Mouse (Mus musculus) limb, embryonic 10.5 days (tissue): ENCODE results near the gene Gstm5. TPM values are rescaled to one million over a fixed set of nuclear protein-coding genes. Genes with fewer than 3 reads are reported as not detected.
A peak's percentile ranks its signal among the peaks of the same experiment; 100 is the strongest.

ENCODE experiments used
- DNase-seq: peaks from one replicate; pipeline ENCODE4 v3.0.0-alpha.2; 2017; ENCODE audit warnings: low spot score
- H3K27ac ChIP-seq: fragments of 300-500 bp; sonication (generic); 2 replicates; pipeline ENCODE4 v1.5.1; 2016; ENCODE audit warnings: mild to moderate bottlenecking
- H3K27me3 ChIP-seq: fragments of 300-500 bp; sonication (generic); 2 replicates; pipeline ENCODE4 v1.6.1; 2016; ENCODE audit warnings: low read depth, mild to moderate bottlenecking; ENCODE audit not compliant: poor library complexity, severe bottlenecking
- H3K36me3 ChIP-seq: fragments of 300-500 bp; sonication (generic); 2 replicates; pipeline ENCODE4 v1.6.1; 2016; ENCODE audit warnings: mild to moderate bottlenecking, moderate library complexity
- H3K4me1 ChIP-seq: fragments of 300-500 bp; sonication (generic); 2 replicates; pipeline ENCODE4 v1.6.1; 2016
- H3K4me3 ChIP-seq: fragments of 300-500 bp; sonication (generic); 2 replicates; pipeline ENCODE4 v1.5.1; 2016; ENCODE audit warnings: mild to moderate bottlenecking, moderate library complexity
- H3K9me3 ChIP-seq: fragments of 300-500 bp; sonication (generic); replicated peaks from 2 replicates; pipeline ENCODE4 v1.6.1; 2016; ENCODE audit warnings: mild to moderate bottlenecking
- WGBS: fragments of 180-500 bp; shearing (Covaris S2); methylation state at CpG from one replicate; pipeline ENCODE4 v1.1.7; 2016; 5-methylcytosine and 5-hydroxymethylcytosine counted together
- polyA plus RNA-seq: library from polyadenylated mRNA; unstranded; fragments of >200 nt; fragmentation: Nextera tagmentation; extraction: Ambion mirVana; gene quantifications from 2 replicates; pipeline ENCODE4 v1.2.1, GENCODE M21; 2016

Gstm5 gene
- polyA plus RNA-seq, 1 experiment from 2014 or later, result 203 TPM

DNA sequence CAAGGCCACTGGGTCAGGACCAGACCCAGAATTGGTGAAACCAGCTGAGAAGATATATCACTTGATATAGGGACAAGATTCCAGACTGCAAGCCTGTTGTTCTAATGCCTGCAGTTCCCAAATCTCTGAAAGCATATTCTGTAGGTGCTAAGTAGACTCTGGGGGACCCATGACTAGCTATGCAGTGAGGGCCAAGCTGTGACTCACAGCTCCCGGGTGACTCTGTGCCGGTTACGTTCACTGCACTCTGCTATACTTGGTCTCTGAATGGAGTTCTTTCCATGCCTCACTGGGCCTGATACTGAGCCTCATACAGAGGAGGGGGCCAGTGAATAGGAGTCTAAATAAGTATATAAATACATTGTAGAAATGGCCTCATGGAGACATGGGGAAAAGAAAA lies 32.2 kb downstream of the Gstm5 start:
- Histone ChIP-seq H3K4me1 (peaks cover 12% of the 10 kb centered on the region), H3K4me3 (no peak overlapping the region), H3K27me3 (no peaks in the 10 kb centered on the region), H3K27ac (no peak overlapping the region), H3K36me3 (no peaks in the 10 kb centered on the region), H3K9me3 (no peaks in the 10 kb centered on the region)
- no peak for DNase-seq
- 95% methylated on average over 3 of the region's 3 CpGs for WGBS

DNA sequence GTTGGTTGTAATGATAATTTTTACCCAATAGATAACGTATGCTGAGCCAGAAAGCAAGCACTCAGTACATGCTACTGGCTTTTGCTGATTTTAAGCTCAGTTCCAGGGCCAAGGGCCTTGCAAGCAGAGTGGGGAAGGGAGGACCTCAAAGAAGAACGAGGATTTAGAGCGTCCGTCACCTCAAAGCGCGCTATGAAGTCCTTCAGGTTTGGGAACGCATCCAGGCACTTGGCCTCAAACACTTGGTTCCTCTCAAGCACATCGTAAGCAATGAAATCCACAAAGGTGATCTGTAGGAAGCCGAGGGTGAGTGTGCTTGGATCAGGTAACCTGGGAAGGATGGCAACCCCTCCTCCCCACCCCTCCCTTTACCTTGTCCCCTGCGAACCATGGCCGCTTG lies 33.1 kb downstream of the Gstm5 start:
- Histone ChIP-seq H3K36me3 (no peaks in the 10 kb centered on the region), H3K27me3 (no peaks in the 10 kb centered on the region), H3K4me3 (no peak overlapping the region), H3K4me1 (peaks cover 12% of the 10 kb centered on the region), H3K27ac (no peak overlapping the region), H3K9me3 (no peaks in the 10 kb centered on the region)
- no peak for DNase-seq
- WGBS, result 89% methylated on average over 11 of the region's 11 CpGs

DNA sequence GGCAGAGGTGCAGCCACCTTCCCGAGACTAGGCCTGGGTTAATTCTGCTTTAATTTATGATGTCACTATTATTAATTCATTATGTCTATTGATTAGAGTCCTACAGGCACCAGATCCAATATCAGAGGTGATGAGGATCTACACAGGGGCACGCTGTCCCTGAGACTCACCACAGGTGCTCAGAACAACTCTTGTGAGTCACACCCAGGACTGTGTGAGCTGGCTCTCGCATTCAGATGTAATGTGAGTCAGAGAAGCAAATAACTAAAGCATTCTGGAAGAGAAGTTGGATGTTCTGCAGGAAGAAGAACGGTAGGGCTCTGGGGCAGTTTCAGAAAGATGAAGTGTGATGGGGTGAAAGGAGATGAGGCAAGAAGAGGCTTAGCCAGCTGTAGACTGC lies 33.6 kb downstream of the Gstm5 start:
- WGBS, result 85% methylated on average over 4 of the region's 4 CpGs
- no peaks in the 10 kb centered on the region for H3K9me3 ChIP-seq
- no peak overlapping the region for H3K27ac ChIP-seq
- H3K4me3 ChIP-seq, result no peak overlapping the region
- no peak for DNase-seq
- peaks cover 12% of the 10 kb centered on the region for H3K4me1 ChIP-seq
- H3K27me3 ChIP-seq, result 0 out of 2 replicates have a peak, but pooled peaks cover 2% of the 10 kb centered on the region
- no peaks in the 10 kb centered on the region for H3K36me3 ChIP-seq

DNA sequence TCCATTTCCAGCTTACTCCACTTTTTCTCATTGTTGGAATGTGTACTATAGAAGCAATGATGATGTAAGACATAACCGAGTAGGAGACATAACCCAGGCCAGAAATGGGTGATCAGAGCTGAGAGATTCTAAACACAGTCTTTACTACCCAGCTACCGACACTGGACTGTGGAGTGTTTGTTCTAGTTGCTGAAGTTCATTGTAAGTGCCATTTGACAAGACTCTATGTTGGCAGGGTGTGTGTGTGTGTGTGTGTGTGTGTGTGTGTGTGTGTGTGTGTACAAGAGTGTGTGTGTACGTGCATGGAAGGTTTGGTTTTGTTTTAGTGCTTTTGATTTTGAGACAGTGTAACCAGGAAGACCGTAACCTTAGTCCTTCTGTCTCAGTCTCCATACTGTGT lies 34.1 kb downstream of the Gstm5 start:
- no peak for DNase-seq

DNA sequence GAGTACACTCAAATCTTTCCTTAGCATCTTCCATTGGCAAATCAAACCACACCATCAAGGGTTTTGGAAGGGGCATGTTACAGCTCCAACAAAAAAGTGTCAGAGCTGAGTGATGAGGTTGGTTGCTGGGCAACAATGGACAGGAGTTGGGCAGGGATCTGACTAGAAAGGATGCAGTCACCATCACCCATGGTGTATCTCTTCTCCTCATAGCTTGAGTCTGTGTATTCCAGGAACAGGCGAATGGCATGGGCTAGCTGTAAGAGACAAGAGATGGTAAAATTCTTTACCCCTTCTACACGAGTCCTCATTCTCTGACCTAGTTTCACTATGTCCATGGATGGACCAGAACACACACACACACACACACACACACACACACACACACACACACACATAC lies 35.5 kb downstream of the Gstm5 start:
- 0 out of 2 replicates have a peak, but pooled peaks cover 2% of the 10 kb centered on the region for H3K27me3 ChIP-seq
- no peaks in the 10 kb centered on the region for H3K9me3 ChIP-seq
- peaks cover 12% of the 10 kb centered on the region for H3K4me1 ChIP-seq
- H3K4me3 ChIP-seq, result peak overlapping the region; percentile 42
- peak overlapping the region; percentile 83 for H3K27ac ChIP-seq
- DNase-seq, result no peak
- H3K36me3 ChIP-seq, result no peaks in the 10 kb centered on the region
- WGBS, result 93% methylated on average over 2 of the region's 2 CpGs

More for the DNA sequence above, 34.1 kb downstream of the Gstm5 start:
- Histone ChIP-seq H3K27ac (no peak overlapping the region), H3K9me3 (no peaks in the 10 kb centered on the region), H3K36me3 (no peaks in the 10 kb centered on the region), H3K4me3 (no peak overlapping the region), H3K4me1 (peaks cover 12% of the 10 kb centered on the region), H3K27me3 (0 out of 2 replicates have a peak, but pooled peaks cover 2% of the 10 kb centered on the region)
- WGBS, result 87% methylated on average over 4 of the region's 4 CpGs

DNA sequence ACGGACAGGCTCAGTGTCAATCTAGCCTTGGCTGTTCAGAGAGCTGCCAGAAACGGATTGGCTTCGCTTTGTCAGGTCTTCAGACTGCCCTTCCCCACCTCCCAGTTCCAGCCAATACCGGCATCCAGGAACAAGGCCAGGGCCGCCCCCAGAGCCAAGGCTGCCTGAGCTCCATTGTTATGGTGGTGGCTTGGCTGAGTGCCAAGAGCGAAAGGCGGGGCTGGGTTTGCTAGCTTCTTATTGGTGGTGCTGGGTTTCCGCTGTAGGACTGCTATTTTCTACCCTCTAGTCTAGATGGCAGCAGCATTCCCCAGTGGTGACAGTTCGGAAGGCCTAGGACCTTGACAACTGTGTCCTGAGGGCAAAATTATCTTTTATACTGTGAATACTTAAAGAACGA lies 36.0 kb downstream of the Gstm5 start, which contains the start of gene Gstm7:
Gene Gstm7, minus strand, starts transcription at position 148 of the 400 bp plus-strand sequence.
- H3K9me3 ChIP-seq, result no peaks in the 10 kb centered on the region
- WGBS, result 13% methylated on average over 10 of the region's 10 CpGs
- peaks cover 12% of the 10 kb centered on the region for H3K4me1 ChIP-seq
- DNase-seq, result peak; percentile 97
- H3K36me3 ChIP-seq, result no peaks in the 10 kb centered on the region
- 0 out of 2 replicates have a peak, but pooled peaks cover 2% of the 10 kb centered on the region for H3K27me3 ChIP-seq
- peak within 1 kb of the TSS; percentile 42 for H3K4me3 ChIP-seq
- peak within 1 kb of the TSS; percentile 83 for H3K27ac ChIP-seq

DNA sequence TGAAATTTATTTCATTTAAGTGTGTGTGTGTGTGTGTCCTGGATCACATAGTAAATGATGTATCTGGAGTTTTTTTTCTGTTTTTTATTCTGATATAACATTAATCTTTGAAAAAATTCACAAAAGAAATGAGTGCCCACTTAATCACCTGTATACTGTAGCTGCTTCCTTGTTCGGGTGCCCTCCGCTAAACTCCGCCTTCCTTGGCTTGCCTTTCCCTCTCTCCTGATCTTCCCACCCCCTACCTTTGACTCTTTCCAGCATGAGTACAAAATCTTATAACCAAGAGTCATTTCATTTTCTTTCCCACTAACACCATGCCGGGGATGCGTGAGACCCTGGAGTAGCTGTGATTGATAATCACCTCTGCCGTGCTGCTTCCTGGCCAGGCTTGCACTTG lies 36.5 kb downstream of the Gstm5 start:
- DNase-seq, result no peak
- H3K4me3 ChIP-seq, result no peak overlapping the region
- WGBS, result 84% methylated on average over 6 of the region's 6 CpGs
- 0 out of 2 replicates have a peak, but pooled peaks cover 2% of the 10 kb centered on the region for H3K27me3 ChIP-seq
- H3K4me1 ChIP-seq, result peaks cover 12% of the 10 kb centered on the region
- no peak overlapping the region for H3K27ac ChIP-seq
- no peaks in the 10 kb centered on the region for H3K36me3 ChIP-seq
- H3K9me3 ChIP-seq, result no peaks in the 10 kb centered on the region

DNA sequence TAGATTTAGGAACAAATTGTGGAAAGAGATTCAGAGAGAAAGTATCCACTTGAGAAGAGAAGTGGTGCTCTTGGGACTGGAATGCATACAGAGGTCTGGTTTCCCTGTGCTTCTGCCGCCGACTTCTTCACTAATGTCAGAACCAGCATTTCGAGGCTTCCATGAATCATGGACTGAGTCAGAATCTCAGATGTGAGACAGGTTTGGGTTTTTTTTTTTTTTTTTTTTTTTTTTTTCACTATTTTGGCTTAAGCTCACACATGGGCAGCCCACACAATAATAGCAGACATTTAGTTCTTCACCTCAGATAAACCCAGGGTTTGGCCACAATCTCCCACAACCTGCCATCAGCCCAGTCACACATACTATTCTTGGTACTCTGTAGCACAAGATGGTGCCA lies 39.6 kb downstream of the Gstm5 start:
- Histone ChIP-seq H3K27me3 (0 out of 2 replicates have a peak, but pooled peaks cover 2% of the 10 kb centered on the region), H3K36me3 (no peaks in the 10 kb centered on the region), H3K27ac (no peak overlapping the region), H3K4me1 (peaks cover 18% of the 10 kb centered on the region), H3K4me3 (no peak overlapping the region), H3K9me3 (no peaks in the 10 kb centered on the region)
- no peak for DNase-seq
- WGBS, result 91% methylated on average over 3 of the region's 3 CpGs

DNA sequence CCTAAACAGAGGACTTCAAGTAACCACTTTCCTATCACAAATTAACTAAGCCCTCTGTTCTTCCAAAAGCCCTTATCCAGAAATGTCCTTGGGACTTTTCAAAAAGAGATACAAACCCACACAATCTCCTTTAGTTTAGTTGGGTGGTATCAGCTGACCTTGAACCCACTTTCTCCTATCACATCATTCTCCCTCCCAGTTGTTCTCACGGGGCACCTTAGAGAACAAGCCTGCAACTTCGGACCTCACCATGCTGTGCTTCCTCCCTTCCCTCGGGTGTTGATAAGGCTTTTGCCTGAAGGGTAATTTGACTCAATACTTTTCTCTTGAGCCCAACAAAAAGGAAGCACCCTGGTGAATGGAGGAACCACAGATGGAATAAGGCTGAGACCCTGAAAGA lies 40.3 kb downstream of the Gstm5 start:
- no peak for DNase-seq
- WGBS, result 71% methylated on average over 3 of the region's 3 CpGs

DNA sequence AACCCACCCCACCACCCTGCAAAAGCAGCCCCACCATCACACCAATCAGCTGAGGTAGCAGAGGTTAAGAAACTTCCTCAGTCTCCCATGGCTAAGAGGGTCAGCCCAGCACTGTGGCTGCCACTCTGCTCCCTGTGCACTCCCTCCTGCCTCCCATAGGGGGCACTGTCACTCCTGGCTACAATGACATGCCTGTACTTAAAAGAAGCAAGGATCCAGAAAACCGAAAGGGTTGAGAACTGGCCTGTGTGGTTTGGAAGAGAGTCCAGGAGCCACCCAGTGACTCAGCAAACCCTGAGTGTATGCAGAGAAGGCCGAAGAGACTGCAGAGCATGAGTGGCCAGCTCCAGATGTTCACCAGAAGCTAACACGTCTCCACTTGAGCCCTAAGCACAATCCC lies 43.8 kb downstream of the Gstm5 start:
- no peaks in the 10 kb centered on the region for H3K36me3 ChIP-seq
- no peak overlapping the region for H3K4me3 ChIP-seq
- H3K9me3 ChIP-seq, result no peaks in the 10 kb centered on the region
- no peaks in the 10 kb centered on the region for H3K27me3 ChIP-seq
- H3K27ac ChIP-seq, result no peak overlapping the region
- DNase-seq, result peak; percentile 67
- 48% methylated on average over 3 of the region's 3 CpGs for WGBS
- H3K4me1 ChIP-seq, result peaks cover 16% of the 10 kb centered on the region

More for the DNA sequence above, 40.3 kb downstream of the Gstm5 start:
- Histone ChIP-seq H3K9me3 (no peaks in the 10 kb centered on the region), H3K27ac (no peak overlapping the region), H3K36me3 (no peaks in the 10 kb centered on the region), H3K4me1 (peaks cover 18% of the 10 kb centered on the region), H3K27me3 (0 out of 2 replicates have a peak, but pooled peaks cover 2% of the 10 kb centered on the region), H3K4me3 (no peak overlapping the region)

DNA sequence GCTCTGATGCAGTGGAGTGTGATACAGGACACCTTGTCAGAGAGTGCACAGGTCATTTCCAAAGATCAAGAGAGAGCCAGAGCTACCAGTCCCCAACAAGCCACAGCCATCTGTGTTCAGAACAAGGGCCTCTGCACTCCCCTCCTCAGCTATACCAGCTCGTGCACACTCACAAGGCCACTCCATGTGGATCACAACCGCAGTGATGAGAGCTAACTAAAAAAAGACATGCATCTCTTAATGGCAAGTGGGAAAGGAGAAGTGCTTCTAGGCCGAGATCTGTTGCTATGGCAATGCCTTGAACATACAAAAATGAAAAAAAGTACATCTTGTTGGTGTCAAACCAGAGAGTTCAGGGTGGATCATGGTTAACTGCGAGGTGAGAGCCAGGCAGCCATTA lies 44.2 kb downstream of the Gstm5 start:
- Histone ChIP-seq H3K27me3 (no peaks in the 10 kb centered on the region), H3K4me3 (no peak overlapping the region), H3K9me3 (no peaks in the 10 kb centered on the region), H3K36me3 (no peaks in the 10 kb centered on the region), H3K27ac (no peak overlapping the region), H3K4me1 (peaks cover 16% of the 10 kb centered on the region)
- DNase-seq, result no peak
- WGBS, result 84% methylated on average over 4 of the region's 4 CpGs

DNA sequence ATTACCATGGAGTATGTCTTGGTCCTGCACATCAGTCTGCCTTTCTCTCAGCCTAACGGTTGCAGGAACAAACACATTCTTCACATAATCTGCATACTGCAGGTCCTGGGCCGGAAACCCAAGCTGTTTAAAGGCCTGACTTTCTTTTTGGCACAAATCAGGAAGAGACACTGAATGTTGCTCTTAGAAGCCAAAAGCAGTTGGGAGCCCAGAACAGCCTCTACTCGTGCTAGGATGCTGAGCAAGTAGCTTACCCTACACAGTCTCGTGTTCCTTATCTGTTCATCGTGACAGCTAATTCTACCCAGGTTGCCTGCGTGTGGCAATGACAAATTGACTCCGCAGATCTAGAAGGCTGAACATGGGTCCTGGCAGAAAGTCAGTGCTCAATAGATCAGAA lies 44.9 kb downstream of the Gstm5 start:
- H3K27ac ChIP-seq, result no peak overlapping the region
- 74% methylated on average over 7 of the region's 7 CpGs for WGBS
- no peaks in the 10 kb centered on the region for H3K9me3 ChIP-seq
- H3K27me3 ChIP-seq, result no peaks in the 10 kb centered on the region
- no peak overlapping the region for H3K4me3 ChIP-seq
- DNase-seq, result no peak
- H3K4me1 ChIP-seq, result peaks cover 16% of the 10 kb centered on the region
- H3K36me3 ChIP-seq, result no peaks in the 10 kb centered on the region

DNA sequence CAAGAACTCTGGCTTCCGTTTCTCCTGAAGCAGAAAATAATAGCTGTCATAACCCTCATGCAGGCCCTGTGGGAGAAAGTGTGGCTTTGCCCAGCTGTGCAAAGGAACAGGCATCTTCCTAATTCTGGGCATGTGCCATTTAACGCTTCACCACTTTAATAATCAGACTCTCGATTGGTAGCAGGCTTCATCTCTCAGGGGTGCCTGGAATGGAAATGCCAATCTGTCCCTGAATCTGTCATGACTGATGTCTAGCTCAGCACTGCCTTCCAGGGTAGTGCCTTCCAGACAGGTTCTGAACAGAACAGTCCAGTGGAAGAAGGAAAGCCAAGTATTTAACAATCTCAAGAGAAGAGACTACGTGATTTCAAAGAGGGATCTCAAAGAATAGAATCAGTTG lies 45.6 kb downstream of the Gstm5 start:
- H3K36me3 ChIP-seq, result no peaks in the 10 kb centered on the region
- H3K4me1 ChIP-seq, result peaks cover 16% of the 10 kb centered on the region
- no peak for DNase-seq
- H3K4me3 ChIP-seq, result no peak overlapping the region
- H3K27ac ChIP-seq, result no peak overlapping the region
- no peaks in the 10 kb centered on the region for H3K9me3 ChIP-seq
- H3K27me3 ChIP-seq, result no peaks in the 10 kb centered on the region
- WGBS, result 91% methylated on average over 4 of the region's 4 CpGs
